Mouse (Mus musculus): ENCODE data around the gene Myo1d. TPM values are rescaled to one million over a fixed set of nuclear protein-coding genes. Genes with fewer than 3 reads are reported as not detected.

Gene Myo1d
- polyA plus RNA-seq, 1 experiment from 2014 or later = 2.8 TPM

Other genes with a start within 250 kb of the Myo1d start
- 74.8 and 76.3 TPM in 2 replicates for gene Tmem98, start 30.1 kb upstream of the Myo1d start, polyA plus RNA-seq (2016; fragmentation: Nextera tagmentation; extraction: Ambion mirVana)
- gene Spaca3, start 78.3 kb upstream of the Myo1d start, polyA plus RNA-seq (2016; fragmentation: Nextera tagmentation; extraction: Ambion mirVana) = not detected in 2 replicates

All from forebrain, embryonic 12.5 days (tissue).